Mouse (Mus musculus): ENCODE measurements around the gene Rala.

GRCm38 (mm10) chr13:17900641-17901040 lies 43.4 kb downstream of the Rala start:
- TF ChIP-seq EP300 (IDR thresholded peaks at IDR 0.05; ENCODE audit: low read depth) (no peak), CTCF (IDR thresholded peaks at IDR 0.05; ENCODE audit: low read depth) (no peak)

Measured in liver, embryonic 14.5 days (tissue).